Mouse (Mus musculus) megakaryocyte progenitor cell, adult 5-6 weeks (primary cell): Measurements from ENCODE around the gene Fcgr2b. TPM values are rescaled to one million over a fixed set of nuclear protein-coding genes. Genes with fewer than 3 reads are reported as not detected.

Experiments used
- ATAC-seq: replicated peaks from 2 replicates; pipeline ENCODE4 v1.8.0; 2016; ENCODE audit warnings: mild to moderate bottlenecking, moderate TSS enrichment, inconsistent platforms; ENCODE audit not compliant: poor library complexity
- total RNA-seq, 2 experiments: library from RNA; stranded (forward) in 1 of 2; stranded (reverse) in 1 of 2; fragments of 157-497, 149-512 nt in 1 of 2; fragments of 200-1000 nt in 1 of 2; gene quantifications; 2 replicates each; pipeline versions ENCODE4 v1.2.3 to v1.2.4; 2015 to 2017

Gene Fcgr2b
- total RNA-seq, 2 experiments from 2014 or later, result 118 to 142 TPM

GRCm38 (mm10) chr1:170928467-170928866 lies 47.9 kb downstream of the Fcgr2b start:
- no peak for ATAC-seq

GRCm38 (mm10) chr1:170927378-170927777 lies 49.0 kb downstream of the Fcgr2b start, which contains the start of gene Fcrla:
Gene Fcrla, minus strand, starts transcription at chr1:170927583.
- no peak for ATAC-seq

- ATAC-seq, result no peak
These were observed 49.4 kb downstream of the Fcgr2b start for GRCm38 (mm10) chr1:170926941-170927340.

GRCm38 (mm10) chr1:170924485-170924884 lies 51.9 kb downstream of the Fcgr2b start:
- peak; percentile 97 for ATAC-seq

GRCm38 (mm10) chr1:170919308-170919707 lies 57.0 kb downstream of the Fcgr2b start:
- ATAC-seq, result 0 out of 2 replicates have a peak, but pooled peaks have one; percentile 26

- no peak for ATAC-seq
These were observed 60.7 kb downstream of the Fcgr2b start for GRCm38 (mm10) chr1:170915657-170916056.

- no peak for ATAC-seq
These were observed 63.3 kb downstream of the Fcgr2b start, which contains the start of gene Fcrlb for GRCm38 (mm10) chr1:170912891-170913615. Gene Fcrlb, minus strand, starts transcription at chr1:170912941.

- ATAC-seq, result peak; percentile 50
These were observed 64.3 kb downstream of the Fcgr2b start for GRCm38 (mm10) chr1:170911907-170912660.

Other genes with a start within 250 kb of the Fcgr2b start
- 27.6 and 31.8 TPM in 2 replicates for gene Atf6, start 108.8 kb downstream of the Fcgr2b start, total RNA-seq (2015)
- gene Atf6, start 108.8 kb downstream of the Fcgr2b start, total RNA-seq (2017), result 24.3 and 27.5 TPM in 2 replicates
- gene Gm26620, start 91.5 kb downstream of the Fcgr2b start, total RNA-seq (2015), result 1.3 TPM in 1 of 2 replicates, not detected in the other
- gene Gm26620, start 91.5 kb downstream of the Fcgr2b start, total RNA-seq (2017), result 0.20 TPM in 1 of 2 replicates, not detected in the other
- 17.6 and 19.9 TPM in 2 replicates for gene Dusp12, start 91.0 kb downstream of the Fcgr2b start, total RNA-seq (2015)
- gene Dusp12, start 91.0 kb downstream of the Fcgr2b start, total RNA-seq (2017), result 9.4 and 10.3 TPM in 2 replicates
- not detected in 2 replicates for gene Fcrlb, start 63.6 kb downstream of the Fcgr2b start, total RNA-seq (2015)
- gene Fcrlb, start 63.6 kb downstream of the Fcgr2b start, total RNA-seq (2017), result not detected in 2 replicates
- gene Fcrla, start 49.0 kb downstream of the Fcgr2b start, total RNA-seq (2015), result not detected in 2 replicates
- gene Fcrla, start 49.0 kb downstream of the Fcgr2b start, total RNA-seq (2017), result not detected in 2 replicates
- gene Fcgr4, start 42.4 kb upstream of the Fcgr2b start, total RNA-seq (2015), result 5.4 and 10.5 TPM in 2 replicates
- 7.7 and 8.0 TPM in 2 replicates for gene Fcgr4, start 42.4 kb upstream of the Fcgr2b start, total RNA-seq (2017)
- gene Fcgr3, start 88.4 kb upstream of the Fcgr2b start, total RNA-seq (2015), result 384 and 416 TPM in 2 replicates
- 406 and 474 TPM in 2 replicates for gene Fcgr3, start 88.4 kb upstream of the Fcgr2b start, total RNA-seq (2017)
- gene Cfap126, start 137.4 kb upstream of the Fcgr2b start, total RNA-seq (2015), result 2.0 and 4.2 TPM in 2 replicates
- 1.0 and 4.8 TPM in 2 replicates for gene Cfap126, start 137.4 kb upstream of the Fcgr2b start, total RNA-seq (2017)
- gene Sdhc, start 174.1 kb upstream of the Fcgr2b start, total RNA-seq (2015), result 154 and 160 TPM in 2 replicates
- gene Sdhc, start 174.1 kb upstream of the Fcgr2b start, total RNA-seq (2017), result 63.2 and 69.4 TPM in 2 replicates
- gene Mpz, start 174.2 kb upstream of the Fcgr2b start, total RNA-seq (2015), result not detected in 2 replicates
- gene Mpz, start 174.2 kb upstream of the Fcgr2b start, total RNA-seq (2017), result not detected in 2 replicates
- 12.8 and 14.4 TPM in 2 replicates for gene Pcp4l1, start 219.7 kb upstream of the Fcgr2b start, total RNA-seq (2015)
- 7.1 and 8.5 TPM in 2 replicates for gene Pcp4l1, start 219.7 kb upstream of the Fcgr2b start, total RNA-seq (2017)
- gene Nr1i3, start 237.4 kb upstream of the Fcgr2b start, total RNA-seq (2015), result not detected in 2 replicates
- 0.12 and 0.17 TPM in 2 replicates for gene Nr1i3, start 237.4 kb upstream of the Fcgr2b start, total RNA-seq (2017)
- 13.0 and 15.4 TPM in 2 replicates for gene Tomm40l, start 246.0 kb upstream of the Fcgr2b start, total RNA-seq (2015)
- gene Tomm40l, start 246.0 kb upstream of the Fcgr2b start, total RNA-seq (2017), result 18.2 and 25.7 TPM in 2 replicates
- 0.94 and 2.3 TPM in 2 replicates for gene Apoa2, start 248.5 kb upstream of the Fcgr2b start, total RNA-seq (2015)
- not detected in 2 replicates for gene Apoa2, start 248.5 kb upstream of the Fcgr2b start, total RNA-seq (2017)